Mouse (Mus musculus) frontal cortex, postnatal 14 days (tissue): ENCODE results near the gene Myo5c.
"Not testable (repeated sequence)": the region's sequence is repeated elsewhere in the genome, so short reads cannot be mapped to it uniquely, and the experiment has no call there.

ENCODE experiments used
- DNase-seq, 2 experiments: peaks; one replicate each; pipeline ENCODE4 v3.0.0; 2022; ENCODE audit warnings: low spot score in 2 of 2

Gene Myo5c

GRCm38 (mm10) chr9:75243730-75244406 lies 12.0 kb downstream of the Myo5c start:
- DNase-seq, result no peak

GRCm38 (mm10) chr9:75244527-75244926 lies 12.7 kb downstream of the Myo5c start:
- no peak for DNase-seq

DNA sequence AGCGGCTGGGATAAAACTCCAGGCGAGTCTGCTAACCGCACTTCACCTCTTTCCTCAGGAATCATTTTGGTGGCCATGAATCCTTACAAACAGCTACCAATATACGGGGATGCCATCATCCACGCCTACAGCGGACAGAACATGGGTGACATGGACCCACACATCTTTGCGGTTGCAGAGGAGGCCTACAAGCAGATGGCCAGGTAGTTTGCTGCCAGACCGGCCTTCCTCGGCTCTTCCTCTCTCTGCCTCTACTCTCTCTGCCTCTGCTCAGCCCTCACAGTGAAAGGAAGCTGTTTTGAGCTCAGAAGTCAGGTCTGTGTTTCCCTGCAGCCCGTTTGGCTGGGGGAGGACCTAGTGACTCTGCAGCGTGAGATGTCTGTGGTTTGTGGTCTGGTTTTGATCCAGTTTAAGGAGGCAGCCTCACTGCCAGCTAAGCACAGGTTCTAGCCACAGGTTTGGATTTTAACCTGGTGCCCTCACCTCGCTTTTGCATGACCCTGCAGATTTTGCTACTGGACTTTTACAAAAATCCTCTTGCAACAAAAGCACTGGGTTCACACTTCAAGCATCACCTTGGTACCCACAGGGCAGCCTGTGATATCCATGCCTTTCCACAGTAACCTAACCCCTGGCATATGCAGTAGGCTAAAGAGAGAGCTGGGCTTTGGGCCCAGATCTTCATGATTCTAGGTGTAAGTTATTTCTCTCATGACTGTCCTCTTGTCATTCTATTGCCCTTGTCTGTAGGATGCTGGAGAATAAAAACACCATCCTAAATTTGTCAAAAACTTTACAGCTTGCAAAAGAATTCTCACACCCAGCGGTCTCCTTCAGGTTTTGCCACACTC lies 14.5 kb downstream of the Myo5c start:
- no peak for DNase-seq

GRCm38 (mm10) chr9:75247870-75248269 lies 16.1 kb downstream of the Myo5c start:
- no peak for DNase-seq

- no peak for DNase-seq
Measured at GRCm38 (mm10) chr9:75248359-75248758, 16.5 kb downstream of the Myo5c start.

GRCm38 (mm10) chr9:75248874-75249273 lies 17.1 kb downstream of the Myo5c start:
- DNase-seq, result no peak

DNA sequence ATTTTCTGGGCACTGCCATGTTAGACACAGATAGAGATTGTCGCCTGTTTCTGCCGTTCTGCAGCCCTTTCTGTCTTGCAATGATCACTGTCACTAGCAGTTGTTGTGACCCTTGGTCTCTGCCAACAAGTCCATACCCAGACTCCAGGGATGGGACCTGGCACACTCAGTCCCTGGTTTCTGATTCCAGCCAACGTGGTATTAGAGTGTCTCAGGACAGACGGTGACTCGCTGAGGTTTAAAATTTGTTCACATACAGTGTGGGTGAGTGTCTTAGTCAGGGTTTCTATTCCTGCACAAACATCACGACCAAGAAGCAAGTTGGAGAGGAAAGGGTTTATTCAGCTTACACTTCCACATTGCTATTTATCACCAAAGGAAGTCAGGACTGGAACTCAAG lies 21.3 kb downstream of the Myo5c start:
- DNase-seq, result not testable (repeated sequence)

DNA sequence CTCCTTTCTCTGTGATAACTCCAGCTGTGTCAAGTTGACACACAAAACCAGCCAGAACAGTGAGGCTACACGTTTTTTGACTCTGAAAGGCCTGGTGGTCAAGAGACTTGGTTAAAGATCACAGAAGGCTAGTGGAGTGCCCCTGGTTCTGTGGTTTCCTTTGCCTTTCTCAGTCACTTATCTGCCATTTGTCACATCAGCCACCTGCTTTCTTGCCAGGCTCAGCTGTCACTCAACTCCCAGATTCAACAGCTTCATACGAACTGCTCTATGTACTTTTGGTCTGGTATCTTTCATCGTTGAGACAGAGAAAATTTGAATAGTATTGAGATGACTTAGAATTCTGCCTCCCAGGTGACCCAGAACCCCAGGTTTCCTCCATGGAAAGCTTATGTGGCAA lies 21.9 kb downstream of the Myo5c start:
- DNase-seq, result no peak

GRCm38 (mm10) chr9:75254196-75254955 lies 22.6 kb downstream of the Myo5c start:
- peak in 1 of 2 experiments; percentile 50 for DNase-seq

- no peak for DNase-seq
Measured at GRCm38 (mm10) chr9:75255820-75256545, 24.2 kb downstream of the Myo5c start.

DNA sequence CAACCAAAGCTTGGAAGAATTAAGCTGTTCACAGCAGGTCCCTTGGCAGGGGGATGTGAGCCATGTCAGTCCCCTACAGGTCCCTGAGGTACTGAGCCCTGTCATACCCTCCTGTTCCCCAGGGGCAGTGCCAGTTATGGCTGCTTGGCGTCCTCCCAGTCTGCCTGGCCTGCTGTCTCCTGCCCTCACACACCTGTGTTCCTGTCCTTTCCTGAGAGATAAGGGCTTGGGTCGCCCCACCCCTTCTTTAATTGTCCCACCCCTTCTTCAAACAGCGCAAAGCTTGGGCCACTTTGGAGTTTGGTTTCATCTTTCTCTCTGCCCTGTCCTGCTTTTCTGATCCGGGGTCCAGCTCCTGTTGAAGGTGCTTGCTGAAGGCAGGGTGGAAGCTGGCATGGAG lies 27.0 kb downstream of the Myo5c start:
- DNase-seq, result no peak

DNA sequence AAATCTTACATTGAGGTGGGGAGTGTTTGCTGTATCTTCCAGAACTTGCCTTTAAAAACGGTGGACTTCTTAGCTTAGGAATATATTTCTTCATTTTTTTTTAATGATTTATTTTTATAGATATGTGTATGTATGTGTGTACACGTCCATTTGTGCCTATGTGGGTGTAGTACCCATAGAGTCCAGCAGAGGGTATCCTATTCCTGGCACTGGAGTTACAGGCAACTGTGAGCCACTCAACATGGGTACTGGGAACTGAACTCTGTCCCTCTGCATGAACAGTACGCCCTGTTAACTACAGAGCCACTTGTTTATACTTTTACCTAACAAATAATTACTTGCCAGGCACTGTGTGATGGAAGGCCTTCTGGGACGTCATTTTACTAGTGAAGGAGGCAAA lies 27.8 kb downstream of the Myo5c start:
- no peak for DNase-seq

- no peak for DNase-seq
Measured at GRCm38 (mm10) chr9:75261332-75261872, 29.6 kb downstream of the Myo5c start.

DNA sequence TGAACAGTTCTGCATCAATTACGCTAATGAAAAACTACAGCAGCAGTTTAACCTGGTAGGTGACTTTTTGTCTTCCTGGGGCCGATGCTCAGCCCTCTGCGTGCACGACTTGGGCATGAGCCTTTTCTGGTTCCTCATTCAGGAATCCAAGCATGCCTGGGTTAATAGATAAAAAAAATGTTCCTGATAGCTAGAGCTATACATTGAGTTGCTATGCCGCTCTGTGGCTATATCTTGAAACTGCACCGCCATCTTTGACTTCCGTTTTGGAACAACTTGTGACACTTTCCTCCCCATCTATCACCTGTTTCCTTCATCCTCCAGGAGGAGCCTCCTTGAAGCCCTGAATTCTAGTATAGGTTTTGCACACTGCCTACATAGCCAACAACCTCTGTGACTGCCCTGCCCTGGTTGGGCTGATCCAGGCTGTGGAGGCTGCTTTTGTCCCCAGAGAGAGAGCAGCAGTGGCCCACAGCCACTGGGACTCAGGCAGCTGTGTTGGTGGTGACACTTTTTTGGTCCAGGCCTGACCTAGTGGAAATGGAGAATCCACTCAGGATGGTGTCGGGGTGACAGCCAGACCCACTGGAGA lies 30.5 kb downstream of the Myo5c start:
- DNase-seq, result no peak

DNA sequence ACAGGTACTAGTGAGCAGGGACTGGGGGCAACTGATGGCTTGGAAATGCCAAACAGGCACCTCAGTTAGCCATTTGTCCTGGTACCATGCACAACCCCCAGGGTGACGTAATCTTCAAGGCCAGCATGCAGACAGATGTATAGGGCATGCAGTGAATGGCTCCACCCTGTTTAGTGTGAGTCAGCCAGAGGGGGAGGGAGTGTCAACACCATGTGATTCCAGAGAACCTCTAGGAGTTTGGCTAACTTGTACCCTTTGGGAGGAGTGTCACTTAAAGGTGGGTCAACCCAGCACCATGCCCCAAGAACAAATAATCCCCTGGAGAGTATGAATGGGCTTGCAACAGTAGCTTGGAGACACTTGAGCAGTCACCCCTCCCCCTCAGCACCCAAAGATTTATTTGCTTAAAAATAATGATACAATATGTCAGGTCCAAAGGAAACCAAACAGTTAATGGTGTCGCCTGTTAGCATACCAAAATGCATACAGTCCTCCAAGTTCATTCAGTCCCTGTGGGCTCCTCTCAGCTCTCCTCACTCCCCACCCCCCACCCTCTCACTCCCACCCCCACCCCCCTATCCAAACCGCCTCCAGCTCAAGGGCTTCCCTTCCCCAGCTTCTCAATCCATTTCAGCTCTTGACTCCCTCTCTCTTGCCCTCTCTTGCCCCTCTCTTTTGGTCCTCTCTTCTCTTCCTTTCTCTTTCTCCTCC lies 32.3 kb downstream of the Myo5c start:
- DNase-seq, result no peak

- DNase-seq, result no peak
Measured at GRCm38 (mm10) chr9:75267147-75267546, 35.3 kb downstream of the Myo5c start.

DNA sequence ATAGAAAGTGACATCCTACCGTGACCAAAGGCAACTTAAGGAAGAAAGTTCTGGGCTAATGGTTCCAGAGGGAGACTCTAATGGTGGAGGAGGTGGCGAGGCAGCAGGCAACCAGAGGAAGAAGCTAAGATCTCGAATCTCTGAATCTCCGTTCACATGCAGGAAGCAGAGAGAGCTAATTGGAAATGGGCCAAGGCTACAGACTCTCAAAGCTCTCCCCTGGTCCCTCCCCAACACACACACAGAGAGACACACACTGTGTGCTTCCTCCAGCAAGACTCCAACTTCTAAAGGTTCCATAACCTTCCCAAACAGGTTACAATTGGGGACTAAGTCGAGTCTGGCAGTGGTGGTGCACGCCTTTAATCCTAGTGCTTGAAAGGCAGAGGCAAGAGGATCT lies 38.6 kb downstream of the Myo5c start:
- no peak for DNase-seq

- DNase-seq, result no peak
Measured at GRCm38 (mm10) chr9:75271539-75271938, 39.7 kb downstream of the Myo5c start.

DNA sequence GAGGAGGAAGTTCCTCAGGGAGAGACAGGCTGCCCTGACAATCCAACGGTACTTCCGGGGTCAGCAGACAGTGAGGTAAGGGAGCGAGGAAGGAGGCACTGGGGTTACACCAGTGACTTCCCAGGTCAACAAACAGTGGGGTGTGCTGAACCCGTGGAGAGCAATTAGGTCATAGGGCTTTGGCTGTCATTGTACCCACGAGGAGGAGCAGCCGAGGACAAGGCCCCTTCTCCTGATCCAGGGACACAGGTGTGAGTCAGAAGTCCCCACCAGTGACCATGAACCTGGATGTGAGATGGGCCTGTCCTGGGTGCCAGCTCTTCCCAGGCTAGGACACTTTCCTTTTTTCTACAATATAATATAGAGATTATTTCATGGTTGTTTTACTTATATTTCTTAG lies 41.8 kb downstream of the Myo5c start:
- DNase-seq, result no peak

DNA sequence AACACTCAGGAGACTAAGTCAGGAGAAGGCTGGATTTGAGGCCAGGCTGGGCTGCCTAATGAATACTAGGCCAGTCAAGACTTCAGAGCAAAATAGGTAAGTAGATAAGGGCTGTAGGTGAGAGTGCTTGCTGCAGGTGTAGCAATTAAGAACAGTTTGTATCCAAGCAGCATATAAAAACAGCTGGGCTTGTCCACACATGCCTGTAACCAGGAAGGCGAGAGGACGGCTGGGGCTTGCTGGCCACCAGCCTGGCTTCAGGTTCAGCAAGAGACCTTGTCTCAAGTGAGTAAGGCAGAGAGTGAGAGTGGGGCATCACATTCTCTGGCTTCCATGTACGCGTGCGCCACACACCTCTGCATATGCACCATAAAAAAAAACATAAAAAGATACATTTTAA lies 42.7 kb downstream of the Myo5c start:
- DNase-seq, result no peak

GRCm38 (mm10) chr9:75275051-75275450 lies 43.2 kb downstream of the Myo5c start:
- DNase-seq, result no peak
